Mouse (Mus musculus) heart, postnatal 0 days (tissue): Measurements from ENCODE around the gene Cdk10.
A peak's percentile ranks its signal among the peaks of the same experiment; 100 is the strongest.

Experiments used
- CTCF ChIP-seq: IDR thresholded peaks from 2 replicates; pipeline ENCODE4 v1.5.1; 2016; ENCODE audit warnings: antibody characterized with exemption, control low read depth, low read depth
- EP300 ChIP-seq: IDR thresholded peaks from 2 replicates; pipeline ENCODE4 v1.6.1; 2016; ENCODE audit warnings: antibody characterized with exemption, low read depth

DNA sequence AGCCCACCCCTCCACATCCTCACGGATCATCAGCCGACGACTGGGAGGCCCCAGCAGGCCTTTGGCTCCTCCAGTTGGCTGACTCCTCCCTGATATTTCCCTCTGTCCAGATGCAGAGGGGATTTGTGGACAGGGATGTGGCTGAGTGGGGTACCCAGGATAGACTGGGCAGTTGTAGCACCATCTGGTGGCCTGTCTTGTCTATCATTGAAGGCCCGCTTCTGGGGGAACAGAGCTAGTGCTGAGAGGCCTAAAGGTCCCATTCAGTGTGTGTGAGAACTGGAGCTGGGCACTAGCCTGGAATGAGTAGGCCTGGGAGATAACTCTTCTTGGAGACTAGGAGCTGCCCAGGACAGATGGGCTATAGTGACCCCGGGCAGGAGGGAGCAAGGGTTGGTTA, 7.1 kb downstream of the Cdk10 start:
- TF ChIP-seq EP300, result no peak
- TF ChIP-seq CTCF, result peak; percentile 34
